ENCODE assay signal across 16 mouse cellular contexts in the genomic region with DNA sequence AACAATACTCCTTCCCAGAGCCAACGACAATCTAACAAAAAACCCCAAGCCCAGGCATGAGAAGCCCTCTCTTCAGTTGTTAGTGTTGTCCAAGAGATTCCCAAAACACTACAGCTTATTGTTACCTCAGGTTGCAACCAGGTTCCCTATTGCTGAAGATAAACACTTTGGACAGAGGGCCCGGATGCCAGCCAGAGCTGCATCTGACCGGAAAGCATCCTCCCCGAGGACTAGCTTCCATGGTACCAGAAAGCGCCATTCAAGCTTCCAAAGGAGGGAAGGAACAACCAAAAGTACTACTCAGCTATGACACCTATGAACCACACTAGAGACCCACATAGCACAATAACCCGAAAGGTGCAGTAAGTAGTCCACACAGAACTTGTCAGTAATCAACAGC.
"Had no signal": no experiment of that assay in that cellular context is flagged by ENCODE, and none has a peak within 500 bp of the region (broad histone marks: within the 10 kb centered on the region; RNA-seq: fewer than 3 reads in every experiment).

No protein-coding gene starts in this region.

- H3K4me1 ChIP-seq: neural tube, embryonic 13.5 days; stomach, embryonic 15.5 days had no signal

- H3K27ac ChIP-seq: neural tube, embryonic 13.5 days; neural tube, embryonic 15.5 days; stomach, embryonic 15.5 days; stomach, postnatal 0 days had no signal

- DNase-seq: retina, postnatal 1 day; right cerebral cortex, adult 18-20 months; right cerebral cortex, postnatal 14 days; right cerebral cortex, postnatal 25 days; right cerebral cortex, postnatal 4 days; spleen, adult 18-20 months; thymus, adult 18-20 months; thymus, adult 2 months; thymus, postnatal 14 days; thymus, postnatal 25 days; thymus, postnatal 36 days; thymus, postnatal 4 days had no signal

- H3K4me3 ChIP-seq: neural tube, embryonic 13.5 days; neural tube, embryonic 15.5 days; stomach, embryonic 15.5 days had no signal

- H3K4me2 ChIP-seq: neural tube, embryonic 13.5 days; neural tube, embryonic 15.5 days; stomach, embryonic 15.5 days had no signal

- H3K9ac ChIP-seq: neural tube, embryonic 13.5 days; neural tube, embryonic 15.5 days; stomach, embryonic 15.5 days had no signal

- H3K9me3 ChIP-seq: neural tube, embryonic 13.5 days; neural tube, embryonic 15.5 days; stomach, embryonic 15.5 days had no signal

- H3K27me3 ChIP-seq: neural tube, embryonic 13.5 days; neural tube, embryonic 15.5 days; stomach, embryonic 15.5 days had no signal
